Comparison of ENCODE assay signal across 10 mouse cellular contexts in genomic region chr14:120347410-120348315, GRCm38 (mm10).
A peak's percentile ranks its signal among the peaks of the same experiment; 100 is the strongest.
DNase-seq lines count a peak whose midpoint lies in the region; ATAC-seq and TF ChIP-seq lines count a peak whose summit lies in the region.
"Had no signal": no experiment of that assay in that cellular context is flagged by ENCODE, and none has a peak within 500 bp of the region (broad histone marks: within the 10 kb centered on the region; RNA-seq: fewer than 3 reads in every experiment).

No protein-coding gene starts in this region.

- H3K9me3 ChIP-seq in heart, embryonic 13.5 days: peaks cover 8% of the 10 kb centered on the region
- no peaks in the 10 kb centered on the region for H3K9me3 ChIP-seq in midbrain, postnatal 0 days (ENCODE audit: low read length)
- H3K9me3 ChIP-seq in midbrain, embryonic 10.5 days (replicated peaks): peaks cover 10% of the 10 kb centered on the region; the same call in 1 of the 2 replicates
- H3K9me3 ChIP-seq: hindbrain, embryonic 12.5 days; midbrain, embryonic 15.5 days had no signal

- H3K4me2 ChIP-seq in heart, embryonic 13.5 days: no peak overlapping the region
- H3K4me2 ChIP-seq in midbrain, postnatal 0 days (ENCODE audit: low read depth, low read length, poor library complexity, severe bottlenecking): no peak overlapping the region
- H3K4me2 ChIP-seq: hindbrain, embryonic 12.5 days; midbrain, embryonic 15.5 days had no signal

- ATAC-seq in heart, embryonic 13.5 days (ENCODE audit: extremely low read depth, insufficient number of reproducible peaks, low FRiP score, low TSS enrichment): no peak
- no peak for ATAC-seq in midbrain, postnatal 0 days (ENCODE audit: low FRiP score)
- ATAC-seq: midbrain, embryonic 15.5 days had no signal

- H3K4me1 ChIP-seq in heart, embryonic 13.5 days: peaks cover 42% of the 10 kb centered on the region
- H3K4me1 ChIP-seq in midbrain, postnatal 0 days (ENCODE audit: insufficient read depth, low read length): no peaks in the 10 kb centered on the region
- H3K4me1 ChIP-seq in midbrain, embryonic 10.5 days: no peaks in the 10 kb centered on the region
- H3K4me1 ChIP-seq: hindbrain, embryonic 12.5 days had no signal

- H3K36me3 ChIP-seq in heart, embryonic 13.5 days: peaks cover 54% of the 10 kb centered on the region
- H3K36me3 ChIP-seq in midbrain, postnatal 0 days (ENCODE audit: insufficient read depth, low read length): no peaks in the 10 kb centered on the region
- H3K36me3 ChIP-seq in midbrain, embryonic 10.5 days: peaks cover 7% of the 10 kb centered on the region
- H3K36me3 ChIP-seq: midbrain, embryonic 15.5 days had no signal

- peak overlapping the region; percentile 74 for H3K27ac ChIP-seq in heart, embryonic 13.5 days (replicated peaks)
- H3K27ac ChIP-seq in midbrain, postnatal 0 days (ENCODE audit: low read depth, low read length): no peak overlapping the region
- no peak overlapping the region for H3K27ac ChIP-seq in midbrain, embryonic 10.5 days (replicated peaks)
- H3K27ac ChIP-seq: hindbrain, embryonic 12.5 days; midbrain, embryonic 15.5 days had no signal

- 61% methylated on average over 11 of the region's 11 CpGs for WGBS in heart, embryonic 13.5 days
- 83% methylated on average over 11 of the region's 11 CpGs for WGBS in midbrain, postnatal 0 days
- WGBS in midbrain, embryonic 10.5 days: 81% methylated on average over 11 of the region's 11 CpGs

- H3K27me3 ChIP-seq in heart, embryonic 13.5 days (replicated peaks): no peaks in the 10 kb centered on the region
- no peaks in the 10 kb centered on the region for H3K27me3 ChIP-seq in midbrain, postnatal 0 days (ENCODE audit: insufficient read depth, low read length)
- H3K27me3 ChIP-seq in midbrain, embryonic 10.5 days (ENCODE audit: low read depth, poor library complexity, severe bottlenecking): peaks cover 3% of the 10 kb centered on the region; the same call in 1 of the 2 replicates
- H3K27me3 ChIP-seq: hindbrain, embryonic 12.5 days; midbrain, embryonic 15.5 days had no signal

- intact Hi-C loops in heart, postnatal 14 days (cut with DNase I): loop anchor here (5.0 kb wide), 1 partner anchor 40 kb away; no protein-coding TSS in a partner anchor
- intact Hi-C loops in gastrocnemius, postnatal 36 days (cut with DNase I): no loop called here
- intact Hi-C loops in left cerebral cortex, postnatal 25 days (cut with DNase I): no loop called here

- no peak overlapping the region for H3K4me3 ChIP-seq in heart, embryonic 13.5 days
- H3K4me3 ChIP-seq in midbrain, postnatal 0 days (ENCODE audit: low read depth, low read length): no peak overlapping the region
- H3K4me3 ChIP-seq in midbrain, embryonic 10.5 days: no peak overlapping the region
- H3K4me3 ChIP-seq: hindbrain, embryonic 12.5 days; midbrain, embryonic 15.5 days had no signal

- DNase-seq in heart, postnatal 14 days: no peak
- no peak for DNase-seq in midbrain, postnatal 0 days (ENCODE audit: low spot score)
- no peak for DNase-seq in midbrain, embryonic 10.5 days (ENCODE audit: low spot score)
- DNase-seq in gastrocnemius, postnatal 36 days: peak; percentile 33 to 50
- DNase-seq in thymus, postnatal 36 days: peak; percentile 16 to 21
- no peak for DNase-seq in left cerebral cortex, postnatal 25 days (ENCODE audit: low spot score in 2 of 2)
- no peak for DNase-seq in right cerebral cortex, postnatal 25 days

- H3K9ac ChIP-seq in heart, embryonic 13.5 days: peak overlapping the region; percentile 20; the same call in 1 of the 2 replicates
- no peak overlapping the region for H3K9ac ChIP-seq in midbrain, postnatal 0 days (replicated peaks; ENCODE audit: low read length, poor library complexity, severe bottlenecking)
- H3K9ac ChIP-seq: hindbrain, embryonic 12.5 days; midbrain, embryonic 15.5 days had no signal

- peak; percentile 24; the same call in 1 of the 2 replicates for TF ChIP-seq CTCF in midbrain, postnatal 0 days (IDR thresholded peaks at IDR 0.05)

Comparison
In these comparisons a context has a peak if more than half of its experiments do, and no peak if none do; other contexts are left out.
1. DNase-seq: peak in gastrocnemius, postnatal 36 days (2 of 2) and thymus, postnatal 36 days (2 of 2); none in heart, postnatal 14 days (0 of 2), midbrain, postnatal 0 days (single experiment), midbrain, embryonic 10.5 days (single experiment), left cerebral cortex, postnatal 25 days (0 of 2) and right cerebral cortex, postnatal 25 days (single experiment).